Mouse (Mus musculus): ENCODE data around the gene Prdm16.

Prdm16 gene

GRCm38 (mm10) chr4:154334699-154335402, 301.8 kb downstream of the Prdm16 start:
- TF ChIP-seq GATA4 (IDR thresholded peaks at IDR 0.05; ENCODE audit: insufficient replicate concordance, low read length), result no peak

- TF ChIP-seq GATA4 (IDR thresholded peaks at IDR 0.05; ENCODE audit: insufficient replicate concordance, low read length), result no peak
These were observed 303.4 kb downstream of the Prdm16 start for GRCm38 (mm10) chr4:154333300-154333699.

DNA sequence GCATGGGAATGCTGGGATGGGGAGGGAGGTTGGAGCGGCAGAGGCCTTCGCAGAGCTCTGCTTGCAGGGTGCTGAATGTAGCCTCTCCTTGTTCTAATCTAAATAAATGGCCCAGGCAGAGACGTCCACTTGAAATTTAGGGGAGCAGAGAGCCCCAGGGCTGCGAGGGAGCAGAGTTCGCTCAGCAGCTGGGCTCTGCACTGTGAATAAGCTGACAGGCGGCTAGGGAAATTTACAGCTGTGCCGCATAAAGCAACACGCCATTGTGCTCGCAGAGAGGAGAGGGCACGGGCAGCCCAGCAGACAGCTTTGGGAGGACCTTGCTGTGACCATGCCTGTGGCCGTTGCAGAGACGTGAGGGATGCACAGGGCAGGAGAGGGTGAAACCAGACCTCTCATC, 305.4 kb downstream of the Prdm16 start:
- TF ChIP-seq GATA4 (IDR thresholded peaks at IDR 0.05; ENCODE audit: insufficient replicate concordance, low read length), result no peak

DNA sequence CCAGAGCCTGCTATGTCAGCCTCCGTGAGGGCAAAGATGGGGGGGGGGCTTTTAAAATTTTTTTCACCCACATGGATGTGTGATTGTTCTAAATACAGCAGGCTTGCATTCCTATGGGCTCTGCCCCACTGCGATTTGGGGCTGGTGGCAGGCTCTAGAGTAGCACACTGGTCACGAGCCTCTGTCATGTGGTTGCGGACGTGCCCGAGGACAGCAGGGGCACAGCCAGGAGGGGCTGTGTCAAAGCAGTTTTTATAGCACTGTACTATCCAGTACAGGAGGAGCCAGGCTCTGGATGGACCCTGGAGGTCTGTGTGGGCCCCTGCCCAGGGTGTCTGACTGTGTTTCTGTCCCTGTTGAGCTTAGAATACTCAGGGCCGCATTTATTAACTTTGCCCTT, 306.7 kb downstream of the Prdm16 start:
- no peak for TF ChIP-seq GATA4 (IDR thresholded peaks at IDR 0.05; ENCODE audit: insufficient replicate concordance, low read length)

GRCm38 (mm10) chr4:154328836-154329235, 307.8 kb downstream of the Prdm16 start:
- no peak for TF ChIP-seq GATA4 (IDR thresholded peaks at IDR 0.05; ENCODE audit: insufficient replicate concordance, low read length)

DNA sequence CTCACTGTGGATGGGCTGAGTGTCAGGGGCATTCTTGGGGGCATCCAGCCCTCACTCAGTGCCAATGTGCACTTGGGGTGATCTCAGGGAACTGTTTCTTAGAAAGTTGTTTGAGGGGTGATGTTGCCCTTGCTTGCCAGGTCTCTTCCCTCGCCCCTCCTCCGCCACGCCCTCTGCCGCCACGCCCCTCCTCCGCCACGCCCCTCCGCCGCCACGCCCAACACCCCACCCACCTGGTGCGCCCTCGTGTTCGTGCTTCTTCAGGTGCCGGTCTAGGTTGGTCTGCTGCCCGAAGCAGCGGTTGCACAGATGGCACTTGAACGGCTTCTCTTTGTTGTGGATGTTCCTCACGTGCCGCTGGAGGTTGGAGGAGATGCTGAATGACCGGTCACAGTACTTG, 308.2 kb downstream of the Prdm16 start:
- no peak for TF ChIP-seq GATA4 (IDR thresholded peaks at IDR 0.05; ENCODE audit: insufficient replicate concordance, low read length)

DNA sequence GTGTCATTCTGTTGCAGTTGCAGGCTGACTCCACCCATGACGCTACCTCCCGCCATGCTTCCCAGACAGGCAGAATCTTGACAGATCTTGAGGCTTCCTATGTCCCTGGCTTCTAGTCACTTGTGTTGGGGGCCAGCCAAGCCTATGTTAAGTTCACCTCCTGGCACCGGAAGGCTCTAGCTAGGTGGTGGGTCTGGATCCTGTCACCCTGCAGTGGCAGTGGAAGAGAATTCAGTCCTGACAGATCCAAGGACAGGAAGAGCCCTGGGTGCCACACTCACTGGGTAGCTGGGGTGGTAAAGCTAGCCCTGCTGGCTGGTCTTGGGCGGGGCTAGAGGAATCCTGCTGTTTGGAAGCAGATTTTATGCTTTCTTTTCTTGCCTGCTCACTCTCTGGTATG, 311.3 kb downstream of the Prdm16 start:
- no peak for TF ChIP-seq GATA4 (IDR thresholded peaks at IDR 0.05; ENCODE audit: insufficient replicate concordance, low read length)

GRCm38 (mm10) chr4:154313622-154313967, 323.1 kb downstream of the Prdm16 start:
- no peak for TF ChIP-seq GATA4 (IDR thresholded peaks at IDR 0.05; ENCODE audit: insufficient replicate concordance, low read length)

DNA sequence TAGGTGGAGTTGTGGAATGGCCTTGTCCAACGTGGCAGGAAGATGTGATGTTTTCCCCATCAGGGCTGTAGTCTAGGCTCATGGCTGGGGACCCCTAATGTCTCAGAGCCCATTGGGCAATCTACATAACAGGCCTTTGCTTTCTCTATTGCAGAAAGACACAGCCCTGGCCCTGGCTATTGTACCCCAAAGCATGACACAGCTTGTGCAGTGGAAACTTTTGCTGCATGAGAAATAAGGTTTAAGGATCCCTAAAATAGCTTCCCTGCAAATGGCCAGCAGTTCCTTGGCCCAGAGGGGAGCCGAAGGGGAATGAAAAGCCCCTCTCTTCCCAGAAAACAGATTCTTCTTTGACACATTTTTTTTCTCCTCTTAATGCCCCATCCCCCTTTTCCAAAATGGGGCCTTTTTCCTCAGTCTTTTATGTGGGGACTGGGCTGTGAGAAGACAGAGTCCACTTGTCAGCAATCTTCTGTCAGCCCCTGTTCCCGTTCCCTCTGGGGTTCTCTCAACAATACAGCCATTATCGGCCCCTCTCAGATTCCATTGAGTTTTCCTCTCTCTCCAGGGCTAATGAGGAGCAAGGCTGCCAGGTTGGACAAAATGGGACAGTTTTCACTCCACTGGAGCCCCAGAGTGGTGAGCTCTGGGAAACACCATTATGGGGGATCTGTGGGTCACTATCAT, 323.6 kb downstream of the Prdm16 start:
- no peak for TF ChIP-seq GATA4 (IDR thresholded peaks at IDR 0.05; ENCODE audit: insufficient replicate concordance, low read length)

- TF ChIP-seq GATA4 (IDR thresholded peaks at IDR 0.05; ENCODE audit: insufficient replicate concordance, low read length), result no peak
These were observed 324.4 kb downstream of the Prdm16 start for GRCm38 (mm10) chr4:154312143-154312812.

DNA sequence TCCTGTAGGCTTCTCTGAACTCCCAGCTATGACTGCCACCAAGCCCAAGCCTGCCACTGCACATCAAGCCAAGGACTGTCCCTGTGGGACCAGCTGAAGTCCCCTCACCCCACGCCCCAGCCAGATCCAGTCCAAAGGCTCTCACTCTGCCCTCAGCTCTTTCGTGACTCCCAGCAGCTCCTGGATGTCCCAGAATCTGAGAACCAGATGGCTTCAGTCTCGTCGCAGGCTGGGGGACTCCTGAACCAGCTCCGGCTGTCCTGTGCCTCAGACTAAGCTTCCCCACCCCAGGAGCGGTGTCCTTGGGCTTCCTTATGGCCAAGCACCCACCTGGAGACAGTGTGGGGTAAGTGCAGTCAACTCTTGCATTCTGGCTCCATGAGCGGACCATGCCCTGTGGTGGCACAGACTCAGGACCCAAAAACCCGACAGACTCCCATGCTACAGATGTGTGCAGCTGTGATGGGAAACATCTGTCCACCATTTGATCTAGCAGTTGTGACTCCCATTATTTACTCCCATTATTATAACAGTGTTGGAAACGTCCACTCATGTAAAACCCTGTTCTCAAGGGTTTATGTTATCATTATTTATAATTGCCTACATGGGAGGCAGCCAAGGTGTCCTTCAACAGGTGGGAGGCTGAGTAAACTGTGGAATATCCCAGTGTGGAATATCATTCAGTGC, 326.0 kb downstream of the Prdm16 start:
- TF ChIP-seq GATA4 (IDR thresholded peaks at IDR 0.05; ENCODE audit: insufficient replicate concordance, low read length), result no peak

- TF ChIP-seq GATA4 (IDR thresholded peaks at IDR 0.05; ENCODE audit: insufficient replicate concordance, low read length), result no peak
These were observed 327.5 kb downstream of the Prdm16 start for GRCm38 (mm10) chr4:154309131-154309530.

- no peak for TF ChIP-seq GATA4 (IDR thresholded peaks at IDR 0.05; ENCODE audit: insufficient replicate concordance, low read length)
These were observed 335.2 kb downstream of the Prdm16 start, which contains the start of gene Arhgef16 for GRCm38 (mm10) chr4:154301466-154301881. Gene Arhgef16, minus strand, starts transcription at chr4:154301676.

DNA sequence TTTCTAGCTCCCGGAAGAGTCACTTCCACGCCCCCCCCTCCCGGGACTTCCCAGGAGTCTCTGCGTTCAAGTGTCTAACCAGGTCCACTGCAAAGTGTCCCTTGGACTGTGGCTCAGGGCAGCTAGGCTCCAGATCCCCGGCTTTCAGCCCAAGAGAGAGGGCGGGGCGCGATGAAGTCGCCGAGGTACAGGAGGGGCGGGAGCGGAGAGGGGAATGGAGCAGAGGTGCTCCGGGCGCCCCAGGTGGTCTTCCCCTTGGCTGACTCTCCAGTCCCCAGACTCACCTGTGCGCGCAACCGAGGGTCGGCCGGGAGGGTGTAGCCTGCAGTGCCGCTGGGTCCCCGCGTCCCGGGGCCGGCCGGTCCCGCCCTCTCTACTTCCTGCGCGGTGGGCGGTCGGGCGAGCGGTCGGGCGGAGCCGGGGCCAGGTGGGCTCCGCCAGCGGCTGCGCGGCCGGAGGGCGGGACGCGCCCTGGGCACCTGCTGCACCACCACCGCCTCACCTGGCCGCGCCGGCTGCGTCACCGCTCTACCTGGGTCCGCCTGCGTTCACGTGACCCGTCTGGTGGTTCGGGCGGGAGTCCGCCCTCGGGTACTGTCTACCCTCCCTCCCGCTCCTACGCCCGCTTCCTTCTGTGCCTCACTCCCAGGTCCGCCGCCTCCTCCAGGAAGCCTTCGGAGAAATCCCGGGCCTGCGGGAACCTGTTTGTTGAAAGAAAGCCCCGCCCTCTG, 337.0 kb downstream of the Prdm16 start:
- TF ChIP-seq GATA4 (IDR thresholded peaks at IDR 0.05; ENCODE audit: insufficient replicate concordance, low read length), result no peak

DNA sequence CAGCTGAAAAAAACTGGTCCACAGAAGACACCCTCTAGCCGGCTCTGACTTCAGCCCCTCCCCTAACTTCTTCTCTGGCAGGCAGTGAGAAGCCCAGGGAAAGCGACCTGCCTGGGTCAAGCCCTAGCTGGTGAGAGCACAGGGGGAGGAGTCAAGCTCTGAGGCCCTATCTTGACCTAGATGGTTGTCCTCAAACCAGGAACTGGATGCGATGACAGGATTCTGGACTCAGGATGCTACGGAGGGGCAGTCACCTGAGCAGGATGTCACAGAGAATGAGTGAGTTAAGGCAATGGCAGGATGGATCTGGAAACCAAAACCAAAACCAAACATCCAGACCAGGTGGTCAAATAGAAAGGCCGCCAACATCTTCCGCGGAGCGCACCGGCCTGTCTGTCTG, 338.9 kb downstream of the Prdm16 start:
- no peak for TF ChIP-seq GATA4 (IDR thresholded peaks at IDR 0.05; ENCODE audit: insufficient replicate concordance, low read length)

Measured in liver, adult (tissue).